Mouse (Mus musculus): ENCODE measurements around the gene Gmeb1. TPM values are rescaled to one million over a fixed set of nuclear protein-coding genes. Genes with fewer than 3 reads are reported as not detected.

Gmeb1 gene
- polyA plus RNA-seq, 1 experiment from 2014 or later = 26.8 TPM

GRCm38 (mm10) chr4:132217781-132218180 lies 43.6 kb downstream of the Gmeb1 start:
- ATAC-seq (replicated peaks; ENCODE audit: low FRiP score) (no peak), DNase-seq (ENCODE audit: low spot score) (no peak)
- Histone ChIP-seq H3K27ac (ENCODE audit: low read depth, low read length) (no peak overlapping the region), H3K9ac (ENCODE audit: low read depth, low read length) (no peak overlapping the region), H3K9me3 (ENCODE audit: control insufficient read depth, low read length) (no peaks in the 10 kb centered on the region), H3K4me3 (ENCODE audit: low read depth, low read length) (no peak overlapping the region), H3K4me2 (no peak overlapping the region), H3K4me1 (replicated peaks; ENCODE audit: control insufficient read depth, insufficient read depth, low read length) (peaks cover 8% of the 10 kb centered on the region), H3K27me3 (replicated peaks; ENCODE audit: control insufficient read depth, insufficient read depth, low read length) (no peaks in the 10 kb centered on the region), H3K36me3 (ENCODE audit: control insufficient read depth, insufficient read depth, low read length) (no peaks in the 10 kb centered on the region)
- WGBS = 74% methylated on average over 2 of the region's 2 CpGs

DNA sequence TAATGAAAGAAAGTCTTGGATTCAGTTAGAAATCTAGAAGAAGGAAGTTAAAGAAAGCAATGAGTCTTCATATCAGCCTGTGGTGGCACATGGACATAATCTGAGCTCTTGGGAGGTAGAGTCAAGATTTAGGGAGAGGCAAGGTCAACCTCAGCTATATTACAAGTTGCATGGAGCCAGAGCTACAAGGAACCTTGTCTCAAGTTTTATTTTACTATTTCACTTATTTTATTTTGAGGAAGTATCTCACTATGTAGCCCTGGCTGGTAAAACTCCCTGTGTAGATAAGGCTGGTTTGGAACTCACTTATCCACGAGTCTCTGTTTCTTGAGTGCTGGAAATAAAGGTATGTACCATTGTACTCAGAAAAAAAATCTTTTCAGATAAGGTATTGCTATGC lies 44.8 kb downstream of the Gmeb1 start:
- Histone ChIP-seq H3K27me3 (replicated peaks; ENCODE audit: control insufficient read depth, insufficient read depth, low read length) (no peaks in the 10 kb centered on the region), H3K27ac (ENCODE audit: low read depth, low read length) (no peak overlapping the region), H3K36me3 (ENCODE audit: control insufficient read depth, insufficient read depth, low read length) (no peaks in the 10 kb centered on the region), H3K4me3 (ENCODE audit: low read depth, low read length) (no peak overlapping the region), H3K4me2 (no peak overlapping the region), H3K4me1 (replicated peaks; ENCODE audit: control insufficient read depth, insufficient read depth, low read length) (peaks cover 8% of the 10 kb centered on the region), H3K9ac (ENCODE audit: low read depth, low read length) (no peak overlapping the region), H3K9me3 (ENCODE audit: control insufficient read depth, low read length) (no peaks in the 10 kb centered on the region)
- no peak for DNase-seq (ENCODE audit: low spot score)
- WGBS = 40% methylated on average over 1 of the region's 1 CpGs
- no peak for ATAC-seq (replicated peaks; ENCODE audit: low FRiP score)

DNA sequence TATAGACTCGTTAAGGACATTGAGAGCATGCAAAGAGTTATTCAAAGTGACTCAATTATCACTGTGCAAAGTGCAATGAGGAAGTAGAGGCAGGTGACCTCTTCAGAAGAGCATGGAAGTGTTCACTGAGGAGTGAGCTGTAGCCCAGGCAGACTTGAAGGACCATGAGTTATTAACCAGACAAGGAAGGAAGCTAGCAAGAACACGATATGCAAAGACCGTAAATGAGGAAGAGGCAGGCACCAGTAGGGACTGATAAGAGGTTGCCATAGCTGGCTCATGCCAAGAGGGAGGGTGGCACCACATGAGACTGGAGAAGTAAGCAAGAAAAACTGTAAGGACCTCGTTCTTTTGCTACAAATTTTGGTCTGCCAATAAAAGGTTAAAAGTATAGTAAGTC lies 46.6 kb downstream of the Gmeb1 start:
- Histone ChIP-seq H3K4me3 (ENCODE audit: low read depth, low read length) (no peak overlapping the region), H3K9ac (ENCODE audit: low read depth, low read length) (peak overlapping the region; percentile 26; the same call in 1 of the 2 replicates), H3K27me3 (replicated peaks; ENCODE audit: control insufficient read depth, insufficient read depth, low read length) (no peaks in the 10 kb centered on the region), H3K9me3 (ENCODE audit: control insufficient read depth, low read length) (no peaks in the 10 kb centered on the region), H3K4me1 (replicated peaks; ENCODE audit: control insufficient read depth, insufficient read depth, low read length) (peaks cover 13% of the 10 kb centered on the region), H3K27ac (ENCODE audit: low read depth, low read length) (no peak overlapping the region), H3K36me3 (ENCODE audit: control insufficient read depth, insufficient read depth, low read length) (no peaks in the 10 kb centered on the region; the same call in 1 of the 2 replicates), H3K4me2 (peak overlapping the region; percentile 32)
- ATAC-seq (replicated peaks; ENCODE audit: low FRiP score) (no peak), DNase-seq (ENCODE audit: low spot score) (no peak)
- WGBS = 37% methylated on average over 4 of the region's 4 CpGs

DNA sequence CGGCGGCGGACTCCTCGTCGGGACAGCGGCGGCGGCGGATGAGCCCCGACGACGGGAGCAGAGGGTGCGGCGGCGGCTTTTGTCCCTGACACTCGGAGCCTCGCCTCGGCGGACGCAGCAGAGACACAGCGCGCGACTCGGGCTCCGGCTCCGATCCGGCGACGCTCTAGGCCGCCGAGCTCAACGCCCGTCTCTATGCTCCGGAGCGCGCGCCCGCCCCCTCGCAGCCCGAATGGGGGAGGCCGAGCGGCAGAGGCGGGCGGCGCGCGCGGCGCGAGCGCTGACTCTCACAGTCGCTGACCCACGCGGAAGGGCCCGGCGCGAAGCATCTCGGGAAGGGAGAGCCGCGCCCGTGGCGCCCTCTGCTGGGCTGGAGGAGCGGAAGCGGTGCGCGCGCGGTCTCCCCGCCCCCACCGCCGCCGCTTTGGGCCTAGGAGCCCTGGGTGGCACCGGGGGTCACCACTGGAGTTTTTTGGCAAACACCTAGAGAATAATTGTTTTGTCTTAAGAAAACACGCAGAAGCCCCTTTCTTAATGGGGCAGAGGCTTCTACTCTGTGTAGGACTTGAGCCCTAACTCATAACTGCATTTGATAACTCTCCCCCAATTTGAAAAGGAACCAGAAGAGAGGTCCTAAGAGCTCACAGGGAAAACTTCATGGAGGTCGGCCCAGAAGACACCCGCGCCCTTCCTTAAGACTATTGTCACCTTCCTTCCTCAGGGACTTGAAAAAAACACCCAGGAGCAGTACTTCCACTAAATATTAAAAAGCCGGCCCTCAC lies 49.3 kb downstream of the Gmeb1 start, which contains the start of gene Ythdf2:
TSS of gene Ythdf2 (minus strand) at position 351 of the 782 bp plus-strand sequence.
- peaks cover 22% of the 10 kb centered on the region for H3K4me1 ChIP-seq (replicated peaks; ENCODE audit: control insufficient read depth, insufficient read depth, low read length)
- H3K27me3 ChIP-seq (replicated peaks; ENCODE audit: control insufficient read depth, insufficient read depth, low read length) = no peaks in the 10 kb centered on the region
- WGBS = 1% methylated on average over 70 of the region's 78 CpGs
- ATAC-seq (replicated peaks; ENCODE audit: low FRiP score) = peak; percentile 97
- H3K36me3 ChIP-seq (ENCODE audit: control insufficient read depth, insufficient read depth, low read length) = peaks cover 5% of the 10 kb centered on the region; the same call in 1 of the 2 replicates
- DNase-seq (ENCODE audit: low spot score) = peak; percentile 97
- peak within 1 kb of the TSS; percentile 92 for H3K4me2 ChIP-seq
- H3K9ac ChIP-seq (ENCODE audit: low read depth, low read length) = peak within 1 kb of the TSS; percentile 100
- no peaks in the 10 kb centered on the region for H3K9me3 ChIP-seq (ENCODE audit: control insufficient read depth, low read length)
- peak within 1 kb of the TSS; percentile 98 for H3K4me3 ChIP-seq (ENCODE audit: low read depth, low read length)
- peak within 1 kb of the TSS; percentile 95 for H3K27ac ChIP-seq (ENCODE audit: low read depth, low read length)

GRCm38 (mm10) chr4:132211091-132211942 lies 50.1 kb downstream of the Gmeb1 start:
- H3K36me3 ChIP-seq (ENCODE audit: control insufficient read depth, insufficient read depth, low read length) = peaks cover 9% of the 10 kb centered on the region; the same call in 1 of the 2 replicates

DNA sequence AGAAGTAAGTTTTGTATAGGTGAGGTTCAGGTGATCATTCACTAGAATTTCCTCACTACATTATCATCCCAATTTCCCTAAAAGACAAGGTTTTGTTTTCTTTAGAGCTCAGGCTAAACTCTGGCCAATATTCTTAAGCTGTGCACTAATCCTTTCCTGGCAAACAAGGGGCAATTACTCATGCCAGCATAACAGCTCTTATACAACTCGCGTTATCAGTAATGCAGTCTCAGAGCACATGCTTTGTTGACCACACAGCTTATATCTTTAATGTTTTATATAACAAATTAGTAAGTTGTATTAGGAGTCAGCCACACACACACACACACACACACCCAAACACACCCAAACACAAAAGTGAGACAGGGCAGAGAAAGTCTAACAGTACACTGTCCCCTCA lies 51.1 kb downstream of the Gmeb1 start:
- peak overlapping the region; percentile 92 for H3K4me2 ChIP-seq
- no peak overlapping the region; the same call in 1 of the 2 replicates for H3K27ac ChIP-seq (ENCODE audit: low read depth, low read length)
- peak overlapping the region; percentile 100 for H3K9ac ChIP-seq (ENCODE audit: low read depth, low read length)
- DNase-seq (ENCODE audit: low spot score) (no peak), ATAC-seq (replicated peaks; ENCODE audit: low FRiP score) (no peak)
- no peaks in the 10 kb centered on the region for H3K9me3 ChIP-seq (ENCODE audit: control insufficient read depth, low read length)
- H3K4me1 ChIP-seq (replicated peaks; ENCODE audit: control insufficient read depth, insufficient read depth, low read length) = peaks cover 22% of the 10 kb centered on the region
- H3K36me3 ChIP-seq (ENCODE audit: control insufficient read depth, insufficient read depth, low read length) = peaks cover 14% of the 10 kb centered on the region; the same call in 1 of the 2 replicates
- no peaks in the 10 kb centered on the region for H3K27me3 ChIP-seq (replicated peaks; ENCODE audit: control insufficient read depth, insufficient read depth, low read length)
- H3K4me3 ChIP-seq (ENCODE audit: low read depth, low read length) = peak overlapping the region; percentile 98
- 42% methylated on average over 2 of the region's 2 CpGs for WGBS

More at GRCm38 (mm10) chr4:132211091-132211942, 50.1 kb downstream of the Gmeb1 start:
- H3K9ac ChIP-seq (ENCODE audit: low read depth, low read length) = peak overlapping the region; percentile 100
- H3K27ac ChIP-seq (ENCODE audit: low read depth, low read length) = peak overlapping the region; percentile 95
- under 1% methylated on average over 86 of the region's 89 CpGs for WGBS
- H3K4me3 ChIP-seq (ENCODE audit: low read depth, low read length) = peak overlapping the region; percentile 98
- H3K27me3 ChIP-seq (replicated peaks; ENCODE audit: control insufficient read depth, insufficient read depth, low read length) = no peaks in the 10 kb centered on the region
- H3K9me3 ChIP-seq (ENCODE audit: control insufficient read depth, low read length) = no peaks in the 10 kb centered on the region
- ATAC-seq (replicated peaks; ENCODE audit: low FRiP score) (peak; percentile 68), DNase-seq (ENCODE audit: low spot score) (peak; percentile 65)
- H3K4me2 ChIP-seq = peak overlapping the region; percentile 92
- H3K4me1 ChIP-seq (replicated peaks; ENCODE audit: control insufficient read depth, insufficient read depth, low read length) = peaks cover 22% of the 10 kb centered on the region

- Histone ChIP-seq H3K9ac (ENCODE audit: low read depth, low read length) (no peak overlapping the region), H3K4me2 (peak overlapping the region; percentile 26), H3K36me3 (ENCODE audit: control insufficient read depth, insufficient read depth, low read length) (peaks cover 20% of the 10 kb centered on the region), H3K9me3 (ENCODE audit: control insufficient read depth, low read length) (no peaks in the 10 kb centered on the region), H3K4me1 (replicated peaks; ENCODE audit: control insufficient read depth, insufficient read depth, low read length) (peaks cover 14% of the 10 kb centered on the region), H3K4me3 (ENCODE audit: low read depth, low read length) (peak overlapping the region; percentile 23; the same call in 1 of the 2 replicates), H3K27ac (ENCODE audit: low read depth, low read length) (no peak overlapping the region), H3K27me3 (replicated peaks; ENCODE audit: control insufficient read depth, insufficient read depth, low read length) (no peaks in the 10 kb centered on the region)
- DNase-seq (ENCODE audit: low spot score) (no peak), ATAC-seq (replicated peaks; ENCODE audit: low FRiP score) (no peak)
- WGBS = 86% methylated on average over 2 of the region's 2 CpGs
Observed at GRCm38 (mm10) chr4:132209299-132209698, 52.1 kb downstream of the Gmeb1 start.

- Histone ChIP-seq H3K9ac (ENCODE audit: low read depth, low read length) (no peak overlapping the region), H3K4me1 (replicated peaks; ENCODE audit: control insufficient read depth, insufficient read depth, low read length) (peaks cover 13% of the 10 kb centered on the region), H3K9me3 (ENCODE audit: control insufficient read depth, low read length) (no peaks in the 10 kb centered on the region), H3K4me2 (no peak overlapping the region), H3K36me3 (ENCODE audit: control insufficient read depth, insufficient read depth, low read length) (peaks cover 34% of the 10 kb centered on the region), H3K4me3 (ENCODE audit: low read depth, low read length) (no peak overlapping the region), H3K27ac (ENCODE audit: low read depth, low read length) (no peak overlapping the region), H3K27me3 (replicated peaks; ENCODE audit: control insufficient read depth, insufficient read depth, low read length) (no peaks in the 10 kb centered on the region)
- no peak for DNase-seq (ENCODE audit: low spot score)
- ATAC-seq (replicated peaks; ENCODE audit: low FRiP score) = no peak
- WGBS = 79% methylated on average over 4 of the region's 4 CpGs
Observed at GRCm38 (mm10) chr4:132207280-132207679, 54.1 kb downstream of the Gmeb1 start.

Data from liver, embryonic 11.5 days (tissue).